Mouse (Mus musculus) left cerebral cortex, adult 9 months (tissue): ENCODE results near the gene Fbxl21.
A peak's percentile ranks its signal among the peaks of the same experiment; 100 is the strongest.

Experiments used
- DNase-seq, 2 experiments: peaks; one replicate each; pipeline ENCODE4 v3.0.0; 2022; ENCODE audit warnings: low spot score in 2 of 2

Fbxl21 gene

GRCm38 (mm10) chr13:56581512-56581911 is 59.2 kb downstream of the Fbxl21 start:
- no peak for DNase-seq

GRCm38 (mm10) chr13:56581961-56582434 is 59.7 kb downstream of the Fbxl21 start:
- DNase-seq: peak in 1 of 2 experiments; percentile 44

GRCm38 (mm10) chr13:56582720-56583119 is 60.4 kb downstream of the Fbxl21 start:
- DNase-seq: no peak

- no peak for DNase-seq
These were observed 63.8 kb downstream of the Fbxl21 start for GRCm38 (mm10) chr13:56586046-56586445.
